ENCODE assay signal across 13 mouse cellular contexts in genomic region chr9:14988606-14989293, GRCm38 (mm10).
"Had no signal": no experiment of that assay in that cellular context is flagged by ENCODE, and none has a peak within 500 bp of the region (broad histone marks: within the 10 kb centered on the region; RNA-seq: fewer than 3 reads in every experiment).

No protein-coding gene starts in this region.

- H3K4me1 ChIP-seq: liver, embryonic 15.5 days; midbrain, embryonic 12.5 days had no signal

- H3K36me3 ChIP-seq: liver, embryonic 15.5 days; midbrain, embryonic 12.5 days had no signal

- H3K4me3 ChIP-seq: layer of hippocampus, adult 2 months; liver, embryonic 15.5 days; midbrain, embryonic 12.5 days had no signal

- DNase-seq: kidney, adult 8-10 months; kidney, postnatal 4 days; lung, adult 2 months; lung, postnatal 36 days; right cerebral cortex, postnatal 25 days; thymus, adult 18-20 months; thymus, postnatal 14 days had no signal

- H3K9ac ChIP-seq: liver, embryonic 15.5 days; midbrain, embryonic 12.5 days had no signal

- H3K27ac ChIP-seq: layer of hippocampus, adult 2 months; liver, embryonic 15.5 days; midbrain, embryonic 12.5 days had no signal

- H3K27me3 ChIP-seq: liver, embryonic 15.5 days; midbrain, embryonic 12.5 days had no signal

- ATAC-seq: intestine, embryonic 16.5 days; lung, postnatal 0 days had no signal

- H3K4me2 ChIP-seq: liver, embryonic 11.5 days; liver, embryonic 15.5 days; midbrain, embryonic 12.5 days had no signal

- H3K9me3 ChIP-seq: liver, embryonic 15.5 days; midbrain, embryonic 12.5 days had no signal
